Mouse (Mus musculus): ENCODE data around the gene Dnajc30. TPM values are rescaled to one million over a fixed set of nuclear protein-coding genes. Genes with fewer than 3 reads are reported as not detected.
"Not testable (repeated sequence)": the region's sequence is repeated elsewhere in the genome, so short reads cannot be mapped to it uniquely, and the experiment has no call there.

The Dnajc30 gene
- polyA plus RNA-seq, 1 experiment from 2014 or later: 28.9 TPM

GRCm38 (mm10) chr5:135035608-135036359, 28.2 kb upstream of the Dnajc30 start:
- Histone ChIP-seq H3K4me3 (replicated peaks) (no peak overlapping the region), H3K4me1 (0 out of 2 replicates have a peak, but pooled peaks cover 2% of the 10 kb centered on the region), H3K4me2 (no peak overlapping the region), H3K9me3 (no peaks in the 10 kb centered on the region), H3K27me3 (replicated peaks) (no peaks in the 10 kb centered on the region), H3K36me3 (peaks cover 11% of the 10 kb centered on the region; the same call in 1 of the 2 replicates), H3K27ac (no peak overlapping the region), H3K9ac (no peak overlapping the region)
- WGBS: 62% methylated on average over 18 of the region's 18 CpGs
- ATAC-seq (ENCODE audit: insufficient read depth, low FRiP score, low read depth): no peak; the same call in 1 of the 2 replicates

DNA sequence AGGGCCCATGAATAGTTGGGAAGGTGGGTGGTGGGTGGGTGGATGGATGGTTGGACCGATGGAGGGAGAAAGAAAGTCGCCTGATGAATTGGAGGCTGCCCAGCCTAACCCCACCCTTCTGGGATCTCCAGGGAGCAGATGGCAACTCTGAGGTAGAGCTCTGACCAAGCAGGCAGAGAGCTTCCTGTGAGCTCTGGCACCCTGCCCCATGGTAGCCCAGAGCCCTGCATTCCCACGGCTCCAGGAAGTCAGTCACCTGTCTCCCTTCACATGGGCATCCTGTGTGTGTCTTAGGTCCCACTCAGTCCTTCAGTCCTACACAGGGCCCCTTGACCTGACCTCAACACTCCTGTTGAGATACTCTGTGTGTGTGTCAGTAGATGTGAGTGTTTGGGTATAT, 26.1 kb upstream of the Dnajc30 start:
- H3K4me1 ChIP-seq: 0 out of 2 replicates have a peak, but pooled peaks cover 10% of the 10 kb centered on the region
- no peaks in the 10 kb centered on the region for H3K9me3 ChIP-seq
- ATAC-seq (ENCODE audit: insufficient read depth, low FRiP score, low read depth): no peak
- H3K9ac ChIP-seq: no peak overlapping the region
- peaks cover 11% of the 10 kb centered on the region; the same call in 1 of the 2 replicates for H3K36me3 ChIP-seq
- H3K4me2 ChIP-seq: no peak overlapping the region
- no peak overlapping the region for H3K4me3 ChIP-seq (replicated peaks)
- 95% methylated on average over 3 of the region's 3 CpGs for WGBS
- no peaks in the 10 kb centered on the region for H3K27me3 ChIP-seq (replicated peaks)
- no peak overlapping the region for H3K27ac ChIP-seq

GRCm38 (mm10) chr5:135039541-135039940, 24.5 kb upstream of the Dnajc30 start:
- H3K4me2 ChIP-seq: no peak overlapping the region
- no peak for ATAC-seq (ENCODE audit: insufficient read depth, low FRiP score, low read depth)
- no peak overlapping the region for H3K9ac ChIP-seq
- H3K9me3 ChIP-seq: no peaks in the 10 kb centered on the region
- H3K27ac ChIP-seq: no peak overlapping the region
- 86% methylated on average over 9 of the region's 9 CpGs for WGBS
- no peak overlapping the region for H3K4me3 ChIP-seq (replicated peaks)
- H3K4me1 ChIP-seq: 0 out of 2 replicates have a peak, but pooled peaks cover 10% of the 10 kb centered on the region
- H3K27me3 ChIP-seq (replicated peaks): no peaks in the 10 kb centered on the region
- H3K36me3 ChIP-seq: peaks cover 16% of the 10 kb centered on the region

GRCm38 (mm10) chr5:135040059-135040458, 23.9 kb upstream of the Dnajc30 start:
- Histone ChIP-seq H3K27me3 (replicated peaks) (no peaks in the 10 kb centered on the region), H3K4me1 (0 out of 2 replicates have a peak, but pooled peaks cover 10% of the 10 kb centered on the region), H3K9ac (no peak overlapping the region; the same call in 1 of the 2 replicates), H3K4me3 (replicated peaks) (no peak overlapping the region), H3K27ac (no peak overlapping the region), H3K9me3 (no peaks in the 10 kb centered on the region), H3K36me3 (peaks cover 21% of the 10 kb centered on the region), H3K4me2 (no peak overlapping the region)
- ATAC-seq (ENCODE audit: insufficient read depth, low FRiP score, low read depth): no peak
- WGBS: 54% methylated on average over 6 of the region's 6 CpGs

GRCm38 (mm10) chr5:135040777-135041176, 23.2 kb upstream of the Dnajc30 start:
- Histone ChIP-seq H3K9ac (no peak overlapping the region), H3K4me2 (no peak overlapping the region), H3K27ac (no peak overlapping the region), H3K27me3 (replicated peaks) (no peaks in the 10 kb centered on the region), H3K4me1 (0 out of 2 replicates have a peak, but pooled peaks cover 10% of the 10 kb centered on the region), H3K36me3 (peaks cover 24% of the 10 kb centered on the region), H3K4me3 (replicated peaks) (no peak overlapping the region), H3K9me3 (no peaks in the 10 kb centered on the region)
- ATAC-seq (ENCODE audit: insufficient read depth, low FRiP score, low read depth): no peak
- WGBS: 33% methylated on average over 11 of the region's 11 CpGs

DNA sequence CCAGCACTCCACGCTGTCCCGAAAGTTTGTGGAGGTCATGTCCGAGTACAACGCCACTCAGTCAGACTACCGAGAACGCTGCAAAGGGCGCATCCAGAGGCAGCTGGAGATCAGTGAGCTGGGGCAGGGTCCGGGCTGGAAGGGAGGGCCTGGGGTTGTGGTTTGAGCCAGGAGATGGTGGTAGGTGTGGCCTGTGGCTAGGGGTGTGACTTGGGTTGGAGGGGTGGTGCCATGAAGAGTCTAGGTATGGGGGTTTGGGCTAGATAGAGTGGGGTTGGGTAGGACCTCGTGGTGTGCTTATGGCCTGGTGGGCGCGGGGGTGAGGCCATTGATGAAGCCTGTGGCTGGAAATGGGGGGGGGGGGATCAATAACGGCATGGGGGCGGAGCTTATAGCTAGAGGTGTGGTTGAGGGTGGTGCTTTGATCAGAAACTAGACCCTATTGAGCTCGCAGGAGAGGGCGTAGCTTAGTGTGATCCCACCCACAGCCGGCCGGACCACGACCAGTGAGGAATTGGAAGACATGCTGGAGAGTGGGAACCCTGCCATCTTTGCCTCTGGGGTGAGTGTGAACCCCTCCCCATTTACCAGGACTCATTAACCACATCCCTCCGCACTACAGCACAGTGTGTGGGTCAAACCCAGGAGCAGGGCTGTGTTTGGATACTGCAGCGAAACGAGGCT, 21.8 kb upstream of the Dnajc30 start:
- peak overlapping the region; percentile 8 for H3K4me3 ChIP-seq (replicated peaks)
- 42% methylated on average over 21 of the region's 21 CpGs for WGBS
- no peak overlapping the region for H3K27ac ChIP-seq
- H3K36me3 ChIP-seq: peaks cover 25% of the 10 kb centered on the region
- no peaks in the 10 kb centered on the region for H3K9me3 ChIP-seq
- no peaks in the 10 kb centered on the region for H3K27me3 ChIP-seq (replicated peaks)
- ATAC-seq (ENCODE audit: insufficient read depth, low FRiP score, low read depth): peak; percentile 56
- peak overlapping the region; percentile 36 for H3K4me2 ChIP-seq
- no peak overlapping the region for H3K9ac ChIP-seq
- H3K4me1 ChIP-seq: 0 out of 2 replicates have a peak, but pooled peaks cover 10% of the 10 kb centered on the region

DNA sequence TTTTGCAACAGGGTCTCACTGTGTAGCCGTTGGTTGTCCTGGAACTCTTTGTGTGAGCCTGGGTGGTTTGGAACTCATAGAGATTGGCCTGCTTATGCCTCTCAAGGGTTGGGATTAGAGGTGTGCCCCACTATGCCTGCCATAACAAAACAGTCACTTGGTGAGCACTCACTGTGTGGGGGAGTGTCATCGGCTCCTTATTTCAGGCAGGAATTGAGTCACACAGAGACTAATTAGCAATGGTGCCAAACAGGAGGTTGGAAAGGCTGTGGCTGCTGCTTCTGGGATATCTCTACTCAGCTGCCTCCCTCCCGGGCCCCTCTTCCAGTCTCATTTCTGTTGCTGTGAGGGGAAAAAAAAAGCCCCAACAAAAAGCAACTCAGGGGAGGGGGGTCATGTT, 19.4 kb upstream of the Dnajc30 start:
- H3K36me3 ChIP-seq: peaks cover 17% of the 10 kb centered on the region
- H3K4me2 ChIP-seq: no peak overlapping the region
- H3K4me1 ChIP-seq: 0 out of 2 replicates have a peak, but pooled peaks cover 10% of the 10 kb centered on the region
- no peak overlapping the region for H3K4me3 ChIP-seq (replicated peaks)
- WGBS: 89% methylated on average over 3 of the region's 3 CpGs
- no peaks in the 10 kb centered on the region for H3K27me3 ChIP-seq (replicated peaks)
- no peak overlapping the region for H3K27ac ChIP-seq
- H3K9me3 ChIP-seq: no peaks in the 10 kb centered on the region
- no peak for ATAC-seq (ENCODE audit: insufficient read depth, low FRiP score, low read depth)
- no peak overlapping the region for H3K9ac ChIP-seq

DNA sequence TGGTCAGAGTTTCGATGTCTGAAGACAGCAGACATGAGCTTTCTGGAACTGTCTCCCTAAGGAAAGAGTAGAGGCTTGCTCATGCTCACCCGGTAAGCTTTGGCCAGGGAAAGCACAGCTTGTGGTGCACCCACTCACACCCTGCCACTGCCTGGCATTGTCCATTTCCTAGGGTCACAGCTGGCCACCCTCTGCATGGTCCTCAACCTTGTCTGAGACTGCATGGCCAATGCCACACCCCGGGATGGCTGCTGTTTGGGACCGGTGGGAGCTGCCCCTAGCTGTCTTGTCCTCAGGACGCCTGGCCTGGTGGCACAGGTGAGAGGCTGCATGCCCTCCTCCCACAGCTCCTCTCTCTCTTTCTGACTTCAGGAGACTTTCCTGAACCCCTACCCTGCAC, 15.5 kb upstream of the Dnajc30 start:
- Histone ChIP-seq H3K4me2 (no peak overlapping the region), H3K36me3 (peaks cover 21% of the 10 kb centered on the region), H3K9ac (no peak overlapping the region), H3K27ac (no peak overlapping the region), H3K27me3 (replicated peaks) (no peaks in the 10 kb centered on the region), H3K9me3 (no peaks in the 10 kb centered on the region), H3K4me1 (no peaks in the 10 kb centered on the region), H3K4me3 (replicated peaks) (no peak overlapping the region)
- no peak for ATAC-seq (ENCODE audit: insufficient read depth, low FRiP score, low read depth)
- WGBS: 89% methylated on average over 5 of the region's 5 CpGs

GRCm38 (mm10) chr5:135049268-135049667, 14.7 kb upstream of the Dnajc30 start:
- not testable (repeated sequence) for H3K4me2 ChIP-seq; H3K27ac ChIP-seq; H3K4me3 ChIP-seq (replicated peaks); H3K9me3 ChIP-seq; H3K9ac ChIP-seq; ATAC-seq (ENCODE audit: insufficient read depth, low FRiP score, low read depth); H3K4me1 ChIP-seq; H3K27me3 ChIP-seq (replicated peaks)
- H3K36me3 ChIP-seq: peaks cover 25% of the 10 kb centered on the region
- 92% methylated on average over 6 of the region's 6 CpGs for WGBS

DNA sequence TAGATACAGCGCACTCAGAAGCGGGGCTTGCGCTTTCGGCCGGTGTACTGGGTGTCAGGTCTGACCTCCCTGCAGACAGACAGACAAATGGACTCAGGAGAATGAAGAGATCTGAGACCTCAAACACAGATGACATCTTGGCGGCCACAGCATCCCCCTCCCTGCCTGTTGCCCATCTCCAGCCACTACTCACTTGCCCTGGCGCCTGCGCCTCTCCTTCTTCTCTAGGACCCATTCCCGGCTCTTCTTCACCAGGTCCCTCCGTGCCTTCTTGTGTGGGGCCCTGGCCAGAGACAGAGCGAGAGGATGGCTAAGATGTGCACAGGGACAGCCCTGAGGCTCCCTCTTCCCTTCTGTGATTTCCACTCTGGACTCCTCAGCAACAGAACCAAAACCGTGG, 10.6 kb upstream of the Dnajc30 start:
- H3K4me2 ChIP-seq: no peak overlapping the region
- WGBS: 83% methylated on average over 12 of the region's 12 CpGs
- no peak overlapping the region for H3K9ac ChIP-seq
- no peaks in the 10 kb centered on the region for H3K4me1 ChIP-seq
- H3K4me3 ChIP-seq (replicated peaks): no peak overlapping the region
- H3K9me3 ChIP-seq: no peaks in the 10 kb centered on the region
- no peaks in the 10 kb centered on the region for H3K27me3 ChIP-seq (replicated peaks)
- peaks cover 29% of the 10 kb centered on the region for H3K36me3 ChIP-seq
- no peak for ATAC-seq (ENCODE audit: insufficient read depth, low FRiP score, low read depth)
- no peak overlapping the region for H3K27ac ChIP-seq

- WGBS: under 1% methylated on average over 40 of the region's 40 CpGs
- H3K27ac ChIP-seq: peak overlapping the region; percentile 23; the same call in 1 of the 2 replicates
Measured at GRCm38 (mm10) chr5:135064382-135064766, 372 bp downstream of the Dnajc30 start.

DNA sequence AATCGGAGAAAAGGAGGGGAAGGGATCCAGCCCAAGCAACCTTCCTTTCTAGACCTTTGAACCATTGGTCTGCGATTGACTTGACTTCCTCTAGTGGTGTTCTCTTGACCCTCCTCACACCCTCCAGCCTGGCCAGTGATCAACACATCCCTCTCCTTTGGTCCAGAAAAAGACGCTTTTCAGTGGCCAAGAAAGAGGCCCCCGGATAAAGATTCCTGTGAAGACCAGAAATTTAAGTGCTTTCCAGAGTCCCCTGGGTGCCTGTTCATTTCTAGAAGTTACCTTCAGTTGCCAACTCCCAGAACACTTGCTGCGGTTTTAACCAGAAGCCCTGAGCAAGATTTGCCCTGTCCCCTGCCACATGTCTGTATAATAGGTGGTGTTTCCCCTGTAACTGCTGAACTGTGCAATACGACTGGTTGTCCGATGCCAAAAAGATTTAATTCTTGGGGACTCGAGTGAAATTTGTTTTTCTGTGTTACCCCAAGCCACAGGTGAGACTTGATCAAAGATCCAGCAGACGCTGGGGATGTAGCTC, 976 bp downstream of the Dnajc30 start, which contains the start of gene Bud23:
TSS of gene Bud23 (minus strand) at position 51 of the 538 bp plus-strand sequence.
- peaks cover 11% of the 10 kb centered on the region; the same call in 1 of the 2 replicates for H3K4me1 ChIP-seq
- 73% methylated on average over 9 of the region's 9 CpGs for whole genome bisulfite sequencing
- ATAC-seq (ENCODE audit: insufficient read depth, low FRiP score, low read depth); H3K27me3 ChIP-seq (replicated peaks); H3K9me3 ChIP-seq: not testable (repeated sequence)
- H3K4me3 ChIP-seq (replicated peaks): peak within 1 kb of the TSS; percentile 92
- peaks cover 25% of the 10 kb centered on the region for H3K36me3 ChIP-seq
- peak within 1 kb of the TSS; percentile 23; the same call in 1 of the 2 replicates for H3K27ac ChIP-seq
- H3K9ac ChIP-seq: peak within 1 kb of the TSS; percentile 73
- peak within 1 kb of the TSS; percentile 96 for H3K4me2 ChIP-seq

More at GRCm38 (mm10) chr5:135064382-135064766, 372 bp downstream of the Dnajc30 start:
- peak; percentile 49 for ATAC-seq (ENCODE audit: insufficient read depth, low FRiP score, low read depth)
- H3K4me2 ChIP-seq: peak overlapping the region; percentile 96
- H3K27me3 ChIP-seq (replicated peaks): no peaks in the 10 kb centered on the region
- peaks cover 11% of the 10 kb centered on the region; the same call in 1 of the 2 replicates for H3K4me1 ChIP-seq
- H3K4me3 ChIP-seq (replicated peaks): peak overlapping the region; percentile 92
- H3K36me3 ChIP-seq: peaks cover 27% of the 10 kb centered on the region
- H3K9ac ChIP-seq: peak overlapping the region; percentile 73
- H3K9me3 ChIP-seq: no peaks in the 10 kb centered on the region

Data from stomach, embryonic 15.5 days (tissue).